Mouse (Mus musculus) spleen, postnatal 14 days (tissue): ENCODE measurements around the gene Ppil3.

Source experiments
- DNase-seq, 2 experiments: peaks; one replicate each; pipeline ENCODE4 v3.0.0; 2021 to 2022; ENCODE audit warnings: low spot score in 2 of 2

Gene Ppil3

GRCm38 (mm10) chr1:58445143-58445722 lies at the start of gene Ppil3, which contains the start of gene Nif3l1:
TSS of gene Ppil3 (minus strand) at chr1:58445486.
TSS of gene Nif3l1 (plus strand) at chr1:58445151.
- peak; percentile 38 to 69 for DNase-seq

- no peak for DNase-seq
These were observed 37.4 kb upstream of the Ppil3 start for GRCm38 (mm10) chr1:58482647-58483046.

GRCm38 (mm10) chr1:58475662-58476061 lies 30.4 kb upstream of the Ppil3 start:
- DNase-seq = no peak

- DNase-seq = no peak
These were observed 20.3 kb upstream of the Ppil3 start for GRCm38 (mm10) chr1:58465561-58465960.

GRCm38 (mm10) chr1:58465042-58465441 lies 19.8 kb upstream of the Ppil3 start:
- no peak for DNase-seq

GRCm38 (mm10) chr1:58463935-58464334 lies 18.6 kb upstream of the Ppil3 start:
- no peak for DNase-seq

- no peak for DNase-seq
These were observed 15.3 kb upstream of the Ppil3 start for GRCm38 (mm10) chr1:58460566-58460965.

- no peak for DNase-seq
These were observed 13.6 kb upstream of the Ppil3 start for GRCm38 (mm10) chr1:58458867-58459266.

GRCm38 (mm10) chr1:58458175-58458574 lies 12.9 kb upstream of the Ppil3 start:
- no peak for DNase-seq

- no peak for DNase-seq
These were observed 9.0 kb upstream of the Ppil3 start for GRCm38 (mm10) chr1:58454316-58454715.

GRCm38 (mm10) chr1:58448396-58448795 lies 3.1 kb upstream of the Ppil3 start:
- no peak for DNase-seq

- DNase-seq = no peak
These were observed 2.5 kb upstream of the Ppil3 start for GRCm38 (mm10) chr1:58447766-58448165.

- no peak for DNase-seq
These were observed 575 bp upstream of the Ppil3 start for GRCm38 (mm10) chr1:58445861-58446260.

GRCm38 (mm10) chr1:58444691-58445090 lies 595 bp downstream of the Ppil3 start:
- DNase-seq = no peak

- no peak for DNase-seq
These were observed 20.7 kb downstream of the Ppil3 start for GRCm38 (mm10) chr1:58424551-58424950.

- DNase-seq = peak; percentile 97 to 99
These were observed 21.7 kb downstream of the Ppil3 start, which contains the start of gene Clk1 for GRCm38 (mm10) chr1:58423371-58424248. TSS of gene Clk1 (minus strand) at chr1:58424066.

- DNase-seq = peak in 1 of 2 experiments; percentile 25
These were observed 22.4 kb downstream of the Ppil3 start for GRCm38 (mm10) chr1:58422879-58423278.

GRCm38 (mm10) chr1:58420961-58421360 lies 24.3 kb downstream of the Ppil3 start:
- DNase-seq = no peak

- DNase-seq = no peak
These were observed 25.3 kb downstream of the Ppil3 start for GRCm38 (mm10) chr1:58420032-58420431.

- DNase-seq = no peak
These were observed 29.2 kb downstream of the Ppil3 start for GRCm38 (mm10) chr1:58416048-58416447.

- no peak for DNase-seq
These were observed 29.8 kb downstream of the Ppil3 start for GRCm38 (mm10) chr1:58415442-58415841.

- DNase-seq = no peak
These were observed 34.5 kb downstream of the Ppil3 start for GRCm38 (mm10) chr1:58410776-58411175.

GRCm38 (mm10) chr1:58410198-58410588 lies 35.1 kb downstream of the Ppil3 start:
- DNase-seq = no peak
